Mouse (Mus musculus): Measurements from ENCODE around the gene Olfr784.
"Not testable (repeated sequence)": the region's sequence is repeated elsewhere in the genome, so short reads cannot be mapped to it uniquely, and the experiment has no call there.

The Olfr784 gene

DNA sequence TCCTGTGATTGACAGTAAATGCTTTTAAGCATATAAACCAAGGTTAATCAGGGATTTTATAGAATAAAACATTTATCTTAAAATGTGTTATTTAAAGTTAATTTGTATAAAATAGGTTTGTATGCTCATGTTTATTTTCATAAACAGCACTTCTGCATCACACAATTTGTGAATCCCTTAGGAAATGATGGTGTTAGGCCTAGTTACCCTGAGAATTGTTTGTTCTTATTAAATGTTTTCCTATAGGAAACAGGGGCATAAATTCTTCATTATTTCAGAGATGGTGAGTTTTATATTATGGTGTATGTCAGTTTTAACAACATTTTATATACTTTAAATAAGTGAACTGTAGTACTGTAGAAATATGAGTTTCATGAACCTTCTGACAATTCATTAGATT is at the start of gene Olfr784:
Gene Olfr784 (plus strand): TSS at position 301 of the 400 bp plus-strand sequence.
- DNase-seq, result no peak

DNA sequence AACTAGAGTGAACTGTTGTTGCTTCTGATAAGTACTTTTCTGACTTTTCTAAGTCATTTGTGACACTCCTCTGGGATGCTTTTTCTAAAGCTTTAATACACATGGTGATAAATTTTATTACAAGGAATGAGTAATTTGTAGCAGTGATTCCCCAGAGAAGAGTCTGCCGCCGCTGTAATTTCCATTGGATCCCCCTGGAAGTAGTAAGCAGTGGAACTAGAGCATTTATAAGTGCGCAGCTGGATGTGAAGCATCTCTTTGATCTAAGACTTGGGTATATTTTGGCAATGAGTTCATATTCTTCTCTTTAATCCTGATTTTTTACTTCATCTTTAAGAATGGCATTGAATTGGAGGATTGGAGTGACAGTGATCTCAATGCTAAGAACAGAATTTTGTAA is 35.3 kb upstream of the Olfr784 start, which contains the start of gene Olfr782:
Gene Olfr782 (plus strand): TSS at position 301 of the 400 bp plus-strand sequence.
- no peak for DNase-seq

DNA sequence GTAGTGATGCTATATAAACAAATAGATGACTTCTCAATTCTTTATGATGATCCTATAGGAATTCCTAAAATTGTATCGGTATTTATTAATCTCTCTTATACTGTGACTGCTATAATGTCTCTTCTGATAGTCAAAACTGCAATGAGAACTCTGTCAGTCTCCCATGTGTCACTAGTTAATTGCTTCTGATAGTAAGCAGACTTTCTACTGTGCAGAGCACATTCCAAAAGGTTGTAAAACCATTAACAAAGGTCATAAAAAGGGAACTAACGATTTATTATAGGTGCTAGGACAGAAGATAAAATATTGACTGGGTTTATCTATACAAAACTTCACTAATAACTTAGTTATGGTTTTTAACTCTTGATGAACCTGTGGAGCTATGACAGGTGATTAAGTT is 31.4 kb upstream of the Olfr784 start:
- DNase-seq, result not testable (repeated sequence)

DNA sequence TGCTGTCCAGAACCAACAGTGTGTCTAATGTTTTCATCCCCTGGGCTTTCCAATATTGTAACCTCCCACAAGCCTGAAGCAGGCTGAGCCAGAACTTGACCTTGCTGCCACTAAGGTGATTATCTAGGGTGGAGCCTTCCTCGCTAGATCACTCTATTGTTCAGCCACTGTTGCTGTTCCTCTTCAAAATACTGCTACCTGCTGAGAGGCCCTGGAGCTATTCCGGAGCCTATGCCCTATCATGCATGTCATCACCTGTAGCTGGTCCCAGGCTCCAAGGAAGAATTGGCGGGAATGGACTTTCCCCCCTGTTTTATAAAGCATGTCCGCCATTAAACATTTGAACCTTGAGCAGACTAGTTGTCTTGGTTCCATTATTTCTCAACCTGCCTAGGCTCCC is 27.4 kb upstream of the Olfr784 start:
- not testable (repeated sequence) for DNase-seq

DNA sequence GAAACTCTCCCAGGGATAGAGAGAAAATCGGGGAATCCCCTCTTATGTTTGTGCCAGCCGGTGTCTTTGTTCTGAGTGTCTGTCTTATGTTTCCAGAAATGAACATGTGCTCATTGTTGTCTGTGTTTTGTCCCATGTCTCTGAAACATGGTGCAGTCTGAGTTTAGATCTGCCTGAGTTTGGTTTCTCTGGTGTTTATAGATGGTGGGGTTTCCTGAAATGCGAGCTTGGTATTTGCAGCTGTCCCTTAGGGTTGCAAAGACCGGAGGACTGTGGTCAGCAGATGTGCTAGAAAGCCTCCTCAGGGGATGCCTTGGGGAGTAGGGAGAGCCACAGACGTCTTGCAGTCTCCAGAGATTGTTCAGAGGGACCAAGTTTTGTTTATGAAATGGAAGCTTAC is 26.6 kb upstream of the Olfr784 start:
- DNase-seq, result no peak

DNA sequence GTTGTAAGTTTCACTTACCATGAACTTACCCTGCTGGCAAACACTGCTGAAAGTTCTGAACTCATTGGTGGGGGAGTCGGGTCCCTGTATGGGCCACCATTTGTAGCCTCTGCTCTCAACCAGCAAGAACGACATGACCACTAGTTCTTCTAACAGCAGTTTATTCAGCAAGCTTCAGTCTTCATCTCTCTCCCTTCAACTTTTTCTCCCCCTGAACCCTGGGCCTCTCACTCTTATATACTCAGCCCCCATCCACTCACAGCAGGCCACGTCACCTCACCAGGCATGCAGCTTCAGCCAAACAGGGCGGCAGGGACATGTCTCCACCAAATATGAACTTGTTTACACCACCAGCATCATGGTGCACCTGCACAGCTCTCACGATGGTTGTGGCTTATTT is 9.8 kb upstream of the Olfr784 start:
- DNase-seq, result not testable (repeated sequence)

DNA sequence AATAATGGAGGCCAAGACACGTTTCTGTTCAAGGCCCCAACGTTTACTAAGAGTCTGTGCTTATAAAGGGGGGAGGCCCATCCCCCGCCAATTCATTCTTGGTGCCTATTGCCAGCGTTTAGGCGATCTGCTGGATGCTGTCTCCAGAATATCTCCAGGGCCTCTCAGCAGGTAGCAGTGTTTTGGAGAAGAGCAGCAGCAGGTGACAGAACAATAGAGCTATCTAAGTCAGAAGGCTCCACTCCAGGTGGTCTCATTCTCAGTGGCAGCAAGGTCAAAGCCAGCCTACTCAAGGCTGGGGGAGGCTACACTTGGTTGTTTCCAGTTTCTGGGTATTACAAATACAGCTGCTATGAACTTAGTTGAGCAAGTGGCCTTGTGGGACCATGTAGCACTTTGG is 17.0 kb downstream of the Olfr784 start:
- no peak for DNase-seq

DNA sequence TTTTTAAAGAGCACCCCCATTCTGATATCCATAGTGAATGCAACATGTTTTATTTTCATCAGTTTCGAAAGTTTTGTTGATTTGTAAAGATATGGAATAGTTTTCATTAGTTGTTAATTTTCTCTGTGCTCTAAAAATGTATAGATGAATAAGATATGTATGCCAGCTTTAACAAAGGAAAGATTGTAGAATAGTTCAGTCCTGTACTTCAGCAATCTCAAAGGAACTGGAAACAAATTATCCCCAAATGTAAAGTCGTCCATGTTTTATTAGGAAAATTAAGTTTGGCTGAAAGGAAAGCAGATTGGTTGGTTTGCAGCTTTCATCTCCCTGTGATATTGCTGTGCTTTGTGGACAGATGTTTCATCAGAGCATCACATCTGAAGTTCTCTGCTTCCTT is 21.2 kb downstream of the Olfr784 start, which contains the start of gene Olfr785:
Gene Olfr785 (plus strand): TSS at position 301 of the 400 bp plus-strand sequence.
- no peak for DNase-seq

DNA sequence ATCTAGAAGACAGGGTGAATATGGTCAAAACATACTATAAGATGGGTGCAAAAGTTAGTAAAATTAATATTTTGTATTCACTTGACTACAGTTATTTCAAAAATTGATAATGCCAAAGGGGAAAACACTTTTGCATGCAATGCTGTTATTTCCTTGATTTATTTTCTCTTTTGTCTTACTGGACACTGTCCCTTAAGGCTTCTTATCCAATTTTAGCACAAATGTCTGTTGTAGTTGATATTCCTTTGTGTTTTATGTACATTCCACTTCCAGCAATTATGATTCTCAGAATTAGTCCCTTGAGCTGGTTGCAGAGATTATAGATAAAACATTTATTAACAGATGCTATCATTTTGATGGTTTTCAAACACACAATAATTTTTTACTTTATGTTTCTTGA is 43.1 kb downstream of the Olfr784 start, which contains the start of gene Olfr786:
Gene Olfr786 (plus strand): TSS at position 301 of the 400 bp plus-strand sequence.
- no peak for DNase-seq
